Mouse (Mus musculus): ENCODE measurements at regions not wholly inside any gene's neighbourhood (a gene's known extent, or its start where the extent isn't known, plus 50 kb on each side); places are given as distances from the start of the nearest gene placed in this dataset.

DNA sequence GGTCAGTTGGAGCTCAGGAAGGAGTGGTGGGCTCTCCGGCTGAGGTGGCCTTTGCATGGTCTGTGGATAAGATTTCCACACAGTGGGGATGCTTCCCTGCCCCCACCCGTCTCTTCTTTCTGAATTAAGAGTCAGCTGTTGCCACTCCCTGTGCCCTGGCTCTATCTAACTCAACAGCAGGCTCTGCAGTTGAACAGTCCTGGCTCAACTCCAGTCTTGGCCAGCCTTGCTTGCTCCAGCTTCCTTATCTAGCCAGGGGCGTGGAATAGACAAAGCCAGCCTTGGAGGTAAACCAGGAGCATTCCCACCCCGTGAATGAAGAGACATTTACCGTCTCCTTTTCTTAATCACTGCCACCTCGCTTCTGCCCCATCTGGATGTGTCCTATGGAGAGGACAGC, 89.7 kb downstream of the Mn1 start:
- no peak for DNase-seq (ENCODE audit: low read depth, low spot score)
- WGBS, result 22% methylated on average over 6 of the region's 6 CpGs

DNA sequence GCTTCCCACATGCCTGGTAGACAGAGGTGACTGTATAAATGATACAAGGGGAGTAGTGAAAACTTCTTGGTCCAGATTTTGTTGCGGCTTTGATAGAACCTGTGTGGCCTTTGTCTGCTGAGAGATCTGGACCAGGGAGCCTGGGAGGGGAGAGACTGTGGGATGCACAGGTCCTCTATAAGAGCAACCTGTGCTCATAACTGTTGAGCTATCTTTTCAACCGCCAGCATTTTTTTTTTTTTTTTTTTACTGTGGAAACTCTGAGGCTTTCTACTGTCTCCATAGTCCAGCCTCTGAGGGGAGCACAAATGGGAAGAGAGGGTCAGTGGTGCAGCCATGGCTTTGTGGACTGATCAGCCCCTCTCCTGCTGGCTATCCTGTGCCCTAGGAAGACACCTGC, 90.2 kb downstream of the Mn1 start:
- WGBS, result 60% methylated on average over 2 of the region's 2 CpGs

DNA sequence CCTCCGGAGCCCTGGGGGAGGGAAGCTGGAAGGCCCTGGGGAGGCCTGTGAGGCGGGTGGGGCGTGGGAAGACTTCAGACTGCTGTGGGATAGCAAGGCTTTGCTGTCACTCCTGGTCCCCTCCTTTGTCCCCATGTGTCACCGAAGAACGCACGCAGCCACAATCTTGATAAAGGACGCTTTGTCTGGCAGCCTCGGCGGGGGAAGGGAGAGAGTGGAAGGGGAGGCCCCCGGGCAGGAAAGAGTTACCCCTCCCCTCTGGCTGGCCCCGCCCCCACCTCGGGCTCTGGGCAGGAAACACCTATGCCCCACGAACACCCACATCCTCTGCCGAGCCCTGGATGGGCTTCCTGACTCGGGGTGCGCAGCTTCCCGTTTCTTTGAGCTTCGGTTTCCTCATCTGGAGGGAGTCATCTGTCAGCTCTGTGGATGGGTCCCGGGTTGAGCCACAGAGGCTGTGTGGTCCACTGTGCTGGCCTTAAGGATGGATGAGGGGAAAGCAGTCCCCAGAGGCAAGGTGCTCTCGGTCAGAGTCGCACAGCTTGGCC, 91.9 kb downstream of the Mn1 start:
- WGBS, result 3% methylated on average over 21 of the region's 21 CpGs
- DNase-seq (ENCODE audit: low read depth, low spot score), result no peak

More for the DNA sequence above, 90.2 kb downstream of the Mn1 start:
- DNase-seq (ENCODE audit: low read depth, low spot score), result no peak

- no peak for DNase-seq (ENCODE audit: low read depth, low spot score)
- WGBS, result 10% methylated on average over 9 of the region's 9 CpGs
Observed at GRCm38 (mm10) chr5:111509575-111510057, 92.5 kb downstream of the Mn1 start.

DNA sequence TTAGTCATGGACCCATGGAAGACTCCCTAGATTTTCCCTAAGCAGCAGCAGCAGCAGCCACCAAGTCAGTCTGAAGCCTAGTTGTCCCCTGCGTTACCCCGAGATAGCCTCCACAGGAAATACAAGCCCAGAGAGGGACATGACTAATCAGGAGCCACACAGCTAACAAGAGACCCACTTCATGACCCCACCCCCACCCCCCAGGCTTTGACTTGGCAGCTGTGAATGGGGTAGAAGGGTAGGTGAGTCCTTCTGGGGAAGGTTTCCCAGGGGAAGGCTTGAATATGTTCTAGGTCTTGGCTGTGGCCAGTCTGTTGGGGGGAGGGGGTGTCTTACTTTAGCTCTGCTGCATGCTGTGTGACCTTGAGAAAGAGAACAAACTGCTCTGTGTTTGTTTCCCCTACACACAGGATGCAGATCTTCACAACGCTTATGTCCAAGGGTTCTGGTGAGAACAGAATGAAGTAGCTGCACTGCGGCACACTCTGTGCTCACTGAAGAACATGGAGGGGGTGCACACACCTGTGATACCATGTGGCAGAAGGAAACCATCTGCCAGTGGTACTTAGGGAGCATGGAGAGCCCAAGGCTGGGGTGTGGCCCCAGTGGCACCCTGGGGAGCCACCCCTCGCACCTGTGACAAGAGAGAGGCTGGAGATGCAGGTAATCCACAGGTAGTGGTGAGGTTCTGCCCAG, 93.2 kb downstream of the Mn1 start:
- no peak for DNase-seq (ENCODE audit: low read depth, low spot score)
- WGBS, result 84% methylated on average over 5 of the region's 5 CpGs

DNA sequence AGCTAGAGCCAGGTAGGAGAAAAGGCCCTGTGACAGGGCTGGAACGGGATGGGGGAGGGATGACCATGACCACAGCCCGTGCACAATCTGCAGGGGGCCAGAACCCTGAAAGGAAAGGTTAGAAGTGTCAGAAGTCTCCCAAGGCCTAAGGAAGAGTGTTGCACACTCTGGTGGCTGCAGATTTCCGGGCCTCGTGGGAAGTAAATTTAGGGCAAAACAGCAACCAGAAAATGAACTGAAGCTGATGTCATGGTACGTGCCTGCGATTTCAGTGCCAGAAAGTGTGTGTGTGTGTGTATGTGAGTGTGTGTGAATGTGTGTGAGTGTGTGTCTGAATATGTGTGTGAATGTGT, 93.7 kb downstream of the Mn1 start:
- no peak for DNase-seq (ENCODE audit: low read depth, low spot score)
- WGBS, result 74% methylated on average over 6 of the region's 6 CpGs

GRCm38 (mm10) chr5:111511982-111512381, 94.8 kb downstream of the Mn1 start:
- WGBS, result 37% methylated on average over 10 of the region's 10 CpGs
- DNase-seq (ENCODE audit: low read depth, low spot score), result no peak

GRCm38 (mm10) chr5:111513976-111514375, 96.8 kb downstream of the Mn1 start:
- 78% methylated on average over 6 of the region's 6 CpGs for WGBS

DNA sequence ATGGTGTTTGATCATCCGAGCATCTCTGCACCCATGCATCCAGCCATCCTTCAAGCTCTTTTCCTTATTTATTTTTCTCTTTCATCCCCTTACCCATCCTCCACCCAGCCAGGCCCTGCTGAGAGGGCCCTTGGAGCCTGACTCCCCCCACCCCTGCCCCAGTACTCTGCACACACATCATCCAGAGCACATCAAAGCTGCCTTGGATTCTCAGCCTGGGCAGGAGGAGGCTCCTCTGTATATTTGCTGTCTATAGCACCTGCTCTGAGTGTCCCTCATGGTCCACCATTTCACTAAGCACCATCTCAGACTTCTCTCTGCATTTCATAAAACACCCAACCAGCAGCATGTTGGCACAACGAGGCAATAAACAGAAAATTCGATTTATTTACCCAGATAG, 101.9 kb downstream of the Mn1 start:
- 41% methylated on average over 3 of the region's 3 CpGs for WGBS
- no peak for DNase-seq (ENCODE audit: low read depth, low spot score)

More at GRCm38 (mm10) chr5:111513976-111514375, 96.8 kb downstream of the Mn1 start:
- DNase-seq (ENCODE audit: low read depth, low spot score), result no peak

GRCm38 (mm10) chr5:111519500-111520041, 102.4 kb downstream of the Mn1 start:
- no peak for DNase-seq (ENCODE audit: low read depth, low spot score)
- 45% methylated on average over 7 of the region's 7 CpGs for WGBS

- WGBS, result 72% methylated on average over 2 of the region's 2 CpGs
- DNase-seq (ENCODE audit: low read depth, low spot score), result no peak
Observed at GRCm38 (mm10) chr5:111521866-111522265, 104.7 kb downstream of the Mn1 start.

- DNase-seq (ENCODE audit: low read depth, low spot score), result no peak
- WGBS, result 52% methylated on average over 7 of the region's 7 CpGs
Observed at GRCm38 (mm10) chr5:111522586-111522985, 105.4 kb downstream of the Mn1 start.

DNA sequence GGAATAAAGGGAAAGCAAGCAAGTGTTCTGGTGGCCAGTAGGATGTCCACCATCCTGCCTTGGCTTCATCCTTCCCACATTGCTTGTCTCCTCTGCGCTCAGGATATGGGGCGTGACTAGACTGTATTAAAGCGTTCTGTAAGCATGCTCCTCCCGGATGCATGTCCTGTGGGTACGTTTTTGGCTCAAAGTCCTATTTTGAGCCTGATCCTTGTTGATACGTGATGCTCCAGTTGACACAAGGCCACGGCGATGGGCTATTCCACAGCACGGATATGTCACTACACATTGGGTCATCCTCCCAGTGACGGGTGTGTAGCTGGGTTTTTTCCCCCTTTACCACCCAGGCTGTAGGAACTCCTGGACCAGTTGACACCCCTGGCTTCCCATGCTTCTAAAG, 110.6 kb downstream of the Mn1 start:
- no peak for DNase-seq (ENCODE audit: low read depth, low spot score)
- 79% methylated on average over 10 of the region's 10 CpGs for WGBS

DNA sequence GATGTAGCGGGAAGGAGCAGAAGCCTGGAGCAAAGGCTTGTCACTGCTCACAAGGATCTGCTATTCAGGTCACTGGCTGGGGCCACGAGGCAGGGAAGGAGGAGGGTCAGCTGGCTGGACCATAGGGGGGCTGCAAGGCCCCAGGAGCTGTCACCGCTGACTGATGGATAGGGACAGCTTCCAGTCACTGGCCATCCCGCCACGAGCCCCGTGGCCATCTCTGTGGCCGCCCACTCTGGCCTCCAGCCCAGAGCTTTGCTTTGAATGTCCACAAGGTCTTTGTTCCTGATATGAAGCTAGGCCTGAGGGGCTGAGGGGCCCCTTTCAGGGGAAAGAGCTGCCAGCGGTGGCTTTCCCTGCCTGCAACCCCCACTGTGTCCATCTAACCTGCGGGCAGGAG, 111.9 kb downstream of the Mn1 start:
- whole genome bisulfite sequencing, result 46% methylated on average over 9 of the region's 9 CpGs

GRCm38 (mm10) chr5:111530628-111531524, 113.7 kb downstream of the Mn1 start:
- no peak for DNase-seq (ENCODE audit: low read depth, low spot score)
- WGBS, result 24% methylated on average over 26 of the region's 26 CpGs

More for the DNA sequence above, 111.9 kb downstream of the Mn1 start:
- no peak for DNase-seq (ENCODE audit: low read depth, low spot score)

DNA sequence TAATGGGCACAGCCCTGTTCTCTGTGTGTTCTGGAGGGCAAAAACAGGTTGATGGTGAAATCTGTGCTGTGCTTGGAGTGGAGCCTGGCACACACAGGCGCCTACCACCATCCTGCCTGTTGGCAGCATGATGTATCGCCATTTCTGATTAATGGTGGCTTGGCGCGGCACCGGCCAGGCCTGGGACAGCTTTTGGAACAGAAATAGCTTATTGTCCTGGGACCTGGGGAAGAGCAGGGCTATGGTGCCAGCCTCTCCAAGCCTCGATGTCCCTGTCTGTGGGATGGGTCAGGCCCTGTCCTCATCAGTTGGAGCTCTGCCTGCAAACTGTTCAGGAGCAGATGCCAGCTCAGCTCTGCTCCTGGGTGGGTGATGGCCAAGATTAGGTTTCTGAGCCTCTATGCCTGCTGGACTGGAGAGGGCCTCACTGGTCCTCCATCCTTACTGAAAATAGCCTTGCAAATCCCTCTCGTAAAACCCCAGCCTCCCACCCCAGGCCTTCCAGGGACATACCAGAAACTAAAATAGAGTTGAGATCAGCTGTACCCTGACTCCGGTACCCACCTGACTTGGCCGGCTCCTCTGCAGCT, 115.4 kb downstream of the Mn1 start:
- DNase-seq (ENCODE audit: low read depth, low spot score), result no peak
- 84% methylated on average over 9 of the region's 9 CpGs for WGBS

DNA sequence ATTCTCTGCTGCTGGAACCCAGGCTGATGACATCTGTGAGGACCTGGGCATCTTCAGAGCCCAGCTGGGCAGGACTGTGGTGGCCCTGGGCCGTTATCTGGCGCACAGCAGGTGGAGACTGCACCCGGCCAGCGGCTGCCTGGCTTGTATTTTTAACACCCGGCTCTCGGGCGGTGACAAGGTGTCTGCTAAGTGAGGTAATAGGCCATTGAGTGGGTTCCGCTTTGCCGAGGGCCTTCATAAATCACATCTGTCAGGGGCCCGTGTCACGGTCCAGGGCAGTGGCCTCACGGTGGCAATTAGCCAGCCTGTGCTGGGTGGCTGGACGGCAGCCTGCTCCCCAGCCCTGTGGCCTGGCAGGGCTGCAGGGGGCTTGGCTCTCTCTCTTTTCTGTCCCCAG, 118.8 kb downstream of the Mn1 start:
- WGBS, result 14% methylated on average over 13 of the region's 13 CpGs
- DNase-seq (ENCODE audit: low read depth, low spot score), result no peak

DNA sequence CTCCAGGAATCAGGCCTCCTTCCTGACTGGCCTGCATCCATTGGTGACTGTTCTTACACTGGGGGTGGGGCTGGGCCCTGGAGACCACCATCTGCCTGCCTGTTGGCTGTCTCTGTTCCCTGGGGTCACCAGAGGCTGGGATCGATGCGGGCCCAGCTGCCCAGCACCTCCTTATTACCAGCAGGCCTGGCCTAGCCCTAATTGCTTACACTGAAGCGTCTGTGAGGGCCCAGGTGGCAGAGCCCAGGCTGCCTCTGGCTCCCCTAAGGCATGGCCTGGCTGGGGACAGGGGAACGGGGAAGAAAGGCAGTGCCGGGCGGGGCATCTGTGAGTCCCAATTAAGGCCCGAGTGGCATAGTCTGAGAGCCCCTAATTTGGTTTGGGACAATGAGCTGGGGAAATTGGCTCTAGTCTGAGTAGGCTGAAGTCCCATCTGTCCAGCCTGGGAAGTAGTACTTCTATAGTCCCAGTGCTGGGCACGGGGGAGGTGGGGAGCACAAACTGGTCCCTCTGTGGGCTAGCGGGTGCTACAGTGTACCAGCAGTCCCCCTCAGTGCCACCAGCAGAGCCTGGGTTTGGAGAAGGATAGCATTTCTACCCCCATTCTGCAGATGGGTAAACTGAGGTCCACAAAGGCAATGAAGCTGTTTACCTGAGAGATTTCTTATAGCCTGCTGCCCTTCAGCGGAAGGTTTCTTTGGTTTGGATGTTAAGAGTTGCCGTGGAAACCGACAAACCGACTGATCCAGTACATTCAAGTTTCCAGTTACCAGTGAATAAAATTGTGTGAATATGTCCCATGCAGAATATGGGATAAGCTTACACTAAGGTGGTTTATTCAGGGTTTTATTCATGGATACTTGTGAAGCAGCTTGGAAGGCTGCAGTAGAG, 121.6 kb downstream of the Mn1 start:
- no peak for DNase-seq (ENCODE audit: low read depth, low spot score)
- WGBS, result 83% methylated on average over 13 of the region's 13 CpGs

GRCm38 (mm10) chr5:111540486-111540885, 123.3 kb downstream of the Mn1 start:
- DNase-seq (ENCODE audit: low read depth, low spot score), result no peak
- WGBS, result 25% methylated on average over 3 of the region's 3 CpGs
